Mouse (Mus musculus): ENCODE results near the gene Nmnat3.

DNA sequence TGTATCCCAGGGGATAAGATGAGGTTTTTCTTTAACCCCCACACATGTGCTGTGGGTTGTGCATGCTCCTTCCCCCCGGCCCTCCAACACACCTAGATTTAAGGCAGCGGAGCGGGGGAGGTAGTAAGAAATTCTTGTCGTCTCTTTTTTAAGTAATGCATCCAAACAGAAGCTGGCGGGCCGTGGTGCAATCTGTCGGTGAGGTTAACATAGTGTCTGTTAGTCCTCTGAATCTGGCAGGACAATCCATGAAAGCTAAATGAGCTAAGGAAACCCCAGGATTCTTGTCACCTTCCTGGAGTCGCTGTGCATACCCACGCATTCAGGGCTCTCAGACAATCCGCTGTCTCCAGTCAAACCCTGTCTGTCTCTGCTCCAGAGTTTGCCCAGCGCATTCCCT is 87.7 kb downstream of the Nmnat3 start:
- TF ChIP-seq CTCF (IDR thresholded peaks at IDR 0.05; ENCODE audit: borderline replicate concordance, control insufficient read depth, extremely low read depth, insufficient read depth, low read length, poor library complexity), result no peak
- TF ChIP-seq POLR2A (IDR thresholded peaks at IDR 0.05; ENCODE audit: control insufficient read depth, extremely low read depth, insufficient read depth, low read length, poor library complexity), result no peak
